Mouse (Mus musculus): Measurements from ENCODE around the gene Akr1b8. TPM values are rescaled to one million over a fixed set of nuclear protein-coding genes. Genes with fewer than 3 reads are reported as not detected.
"Not testable (repeated sequence)": the region's sequence is repeated elsewhere in the genome, so short reads cannot be mapped to it uniquely, and the experiment has no call there.

The Akr1b8 gene
- total and polyA plus RNA-seq, 2 experiments from 2014 or later, result 0.38 to 2.2 TPM

DNA sequence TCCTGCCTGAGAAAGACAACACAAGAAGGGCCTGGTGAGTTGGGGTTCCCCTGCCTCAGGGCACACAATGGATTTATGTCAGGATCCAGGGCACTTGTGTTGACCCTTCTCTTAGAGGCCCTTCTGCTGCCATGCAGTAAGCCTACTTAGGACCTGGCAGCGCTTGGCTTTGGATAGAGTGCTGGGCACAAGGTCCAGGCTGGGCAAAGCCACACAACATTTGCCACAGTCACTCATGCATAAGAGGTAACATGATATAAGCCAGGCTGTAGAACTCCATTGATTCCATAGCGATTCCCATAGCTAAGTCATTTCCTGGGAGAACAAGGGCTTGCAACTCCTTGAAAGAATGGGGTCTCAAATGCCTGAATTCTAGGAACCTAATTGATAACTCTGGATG is 40.0 kb upstream of the Akr1b8 start:
- no peak overlapping the region for H3K4me2 ChIP-seq (ENCODE audit: low read depth, low read length, poor library complexity, severe bottlenecking)
- no peak for TF ChIP-seq CTCF (IDR thresholded peaks at IDR 0.05)
- H3K9me3 ChIP-seq (ENCODE audit: low read length), result no peaks in the 10 kb centered on the region
- no peaks in the 10 kb centered on the region for H3K27me3 ChIP-seq (ENCODE audit: insufficient read depth, low read length)
- H3K9ac ChIP-seq (replicated peaks; ENCODE audit: low read length, poor library complexity, severe bottlenecking), result no peak overlapping the region
- 0 out of 2 replicates have a peak, but pooled peaks cover 4% of the 10 kb centered on the region for H3K4me1 ChIP-seq (ENCODE audit: insufficient read depth, low read length)
- DNase-seq (ENCODE audit: low spot score) (no peak), ATAC-seq (ENCODE audit: low FRiP score) (no peak)
- peaks cover 23% of the 10 kb centered on the region for H3K36me3 ChIP-seq (ENCODE audit: insufficient read depth, low read length)
- H3K4me3 ChIP-seq (ENCODE audit: low read depth, low read length), result no peak overlapping the region
- 97% methylated on average over 2 of the region's 2 CpGs for WGBS
- no peak overlapping the region for H3K27ac ChIP-seq (ENCODE audit: low read depth, low read length)

DNA sequence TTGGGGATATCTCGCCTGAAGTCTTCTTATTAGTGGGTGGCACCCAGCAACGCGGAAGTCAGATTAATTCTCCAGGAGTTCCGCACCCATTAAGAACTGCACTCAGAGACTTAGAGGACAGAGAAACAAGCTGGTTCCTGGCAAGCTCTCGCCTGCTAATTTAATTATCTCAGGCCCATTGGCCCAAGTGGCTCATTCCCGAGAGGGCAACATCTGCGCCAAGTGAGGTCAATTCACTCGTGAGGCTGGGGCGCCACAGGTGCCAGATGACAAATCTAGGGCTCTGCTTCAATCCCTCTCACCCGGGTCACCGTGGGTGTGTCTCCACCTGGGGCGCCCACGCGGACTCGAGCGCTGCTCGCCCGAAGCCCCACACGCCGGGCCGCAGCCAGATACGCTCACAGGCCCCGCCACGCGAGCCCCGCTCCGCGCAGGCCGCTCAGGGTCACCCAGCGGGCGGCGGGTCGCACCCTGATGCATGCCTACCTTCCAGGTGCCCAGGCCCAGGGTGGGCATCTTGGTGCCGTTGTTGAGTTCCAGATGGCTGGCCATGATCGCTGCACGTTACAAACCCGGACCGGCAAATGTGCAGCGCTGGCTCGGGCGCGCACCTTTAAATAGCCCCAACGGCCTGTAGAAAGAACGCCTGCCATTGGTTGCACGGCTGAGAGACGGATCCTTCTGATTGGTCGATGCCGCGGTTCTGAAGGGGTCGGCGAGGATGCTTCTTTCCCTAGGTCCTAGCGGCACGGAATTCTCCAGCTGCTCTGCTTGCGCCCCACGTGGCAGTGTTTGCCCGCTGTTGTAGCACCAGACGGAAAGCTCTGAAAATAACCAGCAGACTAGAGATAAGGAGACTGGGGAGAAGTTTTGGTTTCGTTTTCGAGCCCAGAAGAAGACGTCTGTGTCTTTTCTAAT is 36.8 kb upstream of the Akr1b8 start, which contains the start of gene Akr1b3:
Gene Akr1b3 (minus strand): TSS at position 625 of the 918 bp plus-strand sequence.
- peak; percentile 98 for DNase-seq (ENCODE audit: low spot score)
- ATAC-seq (ENCODE audit: low FRiP score), result peak; percentile 99
- Histone ChIP-seq H3K4me1 (ENCODE audit: insufficient read depth, low read length) (0 out of 2 replicates have a peak, but pooled peaks cover 4% of the 10 kb centered on the region), H3K27ac (ENCODE audit: low read depth, low read length) (0 out of 2 replicates have a peak within 1 kb of the TSS, but pooled peaks have one; percentile 18), H3K4me2 (ENCODE audit: low read depth, low read length, poor library complexity, severe bottlenecking) (peak within 1 kb of the TSS; percentile 85), H3K9ac (replicated peaks; ENCODE audit: low read length, poor library complexity, severe bottlenecking) (peak within 1 kb of the TSS; percentile 72), H3K36me3 (ENCODE audit: insufficient read depth, low read length) (no peaks in the 10 kb centered on the region), H3K9me3 (ENCODE audit: low read length) (no peaks in the 10 kb centered on the region), H3K4me3 (ENCODE audit: low read depth, low read length) (peak within 1 kb of the TSS; percentile 82), H3K27me3 (ENCODE audit: insufficient read depth, low read length) (no peaks in the 10 kb centered on the region)
- peak; percentile 70 for TF ChIP-seq CTCF (IDR thresholded peaks at IDR 0.05)
- under 1% methylated on average over 60 of the region's 60 CpGs for WGBS

DNA sequence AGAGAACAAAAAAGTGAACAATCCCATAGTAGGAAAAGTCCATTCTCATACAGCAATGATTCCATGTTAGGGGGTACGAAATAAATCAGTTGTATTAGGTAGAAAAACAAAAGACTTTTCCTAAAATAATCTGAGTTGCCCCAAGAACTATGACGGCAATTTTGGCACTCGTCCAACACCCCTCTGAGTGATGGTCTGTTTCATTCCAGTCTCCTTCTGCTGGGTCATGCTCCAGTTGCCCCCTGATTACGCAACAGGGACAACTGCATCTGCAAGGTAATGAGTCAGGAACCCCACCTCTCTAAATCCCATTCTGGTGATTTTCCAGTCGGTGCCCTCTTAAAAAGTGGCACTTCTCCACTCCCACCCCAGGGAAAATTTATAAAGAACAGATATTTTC is 35.7 kb upstream of the Akr1b8 start:
- H3K36me3 ChIP-seq (ENCODE audit: insufficient read depth, low read length), result no peaks in the 10 kb centered on the region
- ATAC-seq (ENCODE audit: low FRiP score), result no peak

DNA sequence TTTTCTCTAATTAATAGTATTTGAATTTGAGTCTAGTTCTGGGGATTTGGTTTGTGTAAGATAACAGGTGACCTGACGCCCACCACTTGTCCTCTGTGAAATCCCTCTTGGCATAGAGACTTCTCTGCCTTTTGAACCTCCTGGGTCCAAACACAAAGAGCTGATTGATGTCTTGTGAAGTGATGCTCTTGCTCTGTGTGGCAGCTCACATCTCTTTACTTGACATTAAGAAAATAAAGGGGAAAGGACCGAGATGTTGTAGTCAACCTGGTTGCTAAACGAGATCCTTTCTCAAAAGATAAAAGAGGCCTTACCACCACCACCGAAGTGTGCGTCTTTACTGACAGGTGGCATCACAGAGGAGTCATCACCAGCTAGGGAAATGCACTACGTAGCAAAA is 35.3 kb upstream of the Akr1b8 start:
- H3K4me1 ChIP-seq (ENCODE audit: insufficient read depth, low read length), result 0 out of 2 replicates have a peak, but pooled peaks cover 4% of the 10 kb centered on the region
- DNase-seq (ENCODE audit: low spot score), result no peak
- no peak for TF ChIP-seq CTCF (IDR thresholded peaks at IDR 0.05)
- WGBS, result 67% methylated on average over 6 of the region's 6 CpGs
- no peak overlapping the region for H3K4me2 ChIP-seq (ENCODE audit: low read depth, low read length, poor library complexity, severe bottlenecking)
- no peak overlapping the region for H3K9ac ChIP-seq (replicated peaks; ENCODE audit: low read length, poor library complexity, severe bottlenecking)
- no peak for ATAC-seq (ENCODE audit: low FRiP score)
- H3K9me3 ChIP-seq (ENCODE audit: low read length), result no peaks in the 10 kb centered on the region
- H3K27ac ChIP-seq (ENCODE audit: low read depth, low read length), result no peak overlapping the region
- H3K36me3 ChIP-seq (ENCODE audit: insufficient read depth, low read length), result no peaks in the 10 kb centered on the region
- no peak overlapping the region for H3K4me3 ChIP-seq (ENCODE audit: low read depth, low read length)
- H3K27me3 ChIP-seq (ENCODE audit: insufficient read depth, low read length), result no peaks in the 10 kb centered on the region

More for the DNA sequence above, 35.7 kb upstream of the Akr1b8 start:
- 59% methylated on average over 5 of the region's 5 CpGs for WGBS
- Histone ChIP-seq H3K4me1 (ENCODE audit: insufficient read depth, low read length) (0 out of 2 replicates have a peak, but pooled peaks cover 4% of the 10 kb centered on the region), H3K9ac (replicated peaks; ENCODE audit: low read length, poor library complexity, severe bottlenecking) (no peak overlapping the region), H3K4me3 (ENCODE audit: low read depth, low read length) (no peak overlapping the region), H3K27ac (ENCODE audit: low read depth, low read length) (no peak overlapping the region), H3K9me3 (ENCODE audit: low read length) (no peaks in the 10 kb centered on the region), H3K4me2 (ENCODE audit: low read depth, low read length, poor library complexity, severe bottlenecking) (no peak overlapping the region), H3K27me3 (ENCODE audit: insufficient read depth, low read length) (no peaks in the 10 kb centered on the region)
- TF ChIP-seq CTCF (IDR thresholded peaks at IDR 0.05), result no peak
- peak; percentile 14 for DNase-seq (ENCODE audit: low spot score)

DNA sequence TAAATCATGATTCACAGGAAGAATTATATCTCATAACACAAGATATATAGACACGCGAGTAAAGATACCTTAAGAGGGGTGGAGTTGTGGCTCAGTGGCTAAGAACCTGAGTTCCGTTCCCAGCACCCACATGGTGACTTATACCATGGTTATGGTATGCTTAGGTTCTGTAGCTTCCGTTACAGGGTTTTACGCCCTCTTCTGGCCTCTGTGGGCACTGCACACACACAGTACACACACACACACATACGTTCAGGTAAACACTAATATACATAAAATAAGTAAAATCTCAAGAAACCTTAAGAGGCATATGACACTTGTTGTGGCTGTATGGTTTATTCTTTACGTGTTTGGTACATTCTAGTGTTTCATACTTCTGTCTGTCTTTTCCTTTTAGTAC is 31.8 kb upstream of the Akr1b8 start:
- H3K9ac ChIP-seq (replicated peaks; ENCODE audit: low read length, poor library complexity, severe bottlenecking), result no peak overlapping the region
- no peak for ATAC-seq (ENCODE audit: low FRiP score)
- H3K4me3 ChIP-seq (ENCODE audit: low read depth, low read length), result no peak overlapping the region
- H3K4me2 ChIP-seq (ENCODE audit: low read depth, low read length, poor library complexity, severe bottlenecking), result no peak overlapping the region
- no peaks in the 10 kb centered on the region for H3K4me1 ChIP-seq (ENCODE audit: insufficient read depth, low read length)
- no peaks in the 10 kb centered on the region for H3K27me3 ChIP-seq (ENCODE audit: insufficient read depth, low read length)
- no peak overlapping the region for H3K27ac ChIP-seq (ENCODE audit: low read depth, low read length)
- H3K9me3 ChIP-seq (ENCODE audit: low read length), result no peaks in the 10 kb centered on the region
- DNase-seq (ENCODE audit: low spot score), result no peak
- 97% methylated on average over 7 of the region's 7 CpGs for WGBS
- no peaks in the 10 kb centered on the region for H3K36me3 ChIP-seq (ENCODE audit: insufficient read depth, low read length)
- TF ChIP-seq CTCF (IDR thresholded peaks at IDR 0.05), result no peak

DNA sequence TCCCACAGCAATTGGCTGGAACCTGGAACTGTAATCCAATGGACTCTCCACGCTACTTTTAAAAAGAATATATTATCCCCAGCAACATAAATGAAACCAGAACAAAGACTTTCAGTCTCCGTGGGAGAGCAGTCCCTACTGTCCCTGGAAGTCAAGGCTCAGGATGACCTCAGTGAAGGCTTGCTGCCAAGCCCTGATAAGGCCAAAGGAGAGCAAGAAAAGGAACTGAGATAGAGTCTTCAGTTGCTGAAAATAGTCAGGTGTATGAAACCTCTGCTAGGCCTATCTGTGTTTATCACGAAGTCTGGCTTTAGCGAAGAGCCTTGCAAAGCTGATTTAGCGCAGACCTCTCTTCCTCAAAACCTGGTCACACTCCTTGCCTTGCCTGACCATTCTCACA is 22.5 kb upstream of the Akr1b8 start:
- TF ChIP-seq CTCF (IDR thresholded peaks at IDR 0.05), result no peak
- Histone ChIP-seq H3K9me3 (ENCODE audit: low read length) (no peaks in the 10 kb centered on the region), H3K4me2 (ENCODE audit: low read depth, low read length, poor library complexity, severe bottlenecking) (no peak overlapping the region), H3K27ac (ENCODE audit: low read depth, low read length) (no peak overlapping the region), H3K27me3 (ENCODE audit: insufficient read depth, low read length) (no peaks in the 10 kb centered on the region), H3K4me3 (ENCODE audit: low read depth, low read length) (no peak overlapping the region), H3K4me1 (ENCODE audit: insufficient read depth, low read length) (no peaks in the 10 kb centered on the region), H3K9ac (replicated peaks; ENCODE audit: low read length, poor library complexity, severe bottlenecking) (no peak overlapping the region), H3K36me3 (ENCODE audit: insufficient read depth, low read length) (no peaks in the 10 kb centered on the region)
- DNase-seq (ENCODE audit: low spot score) (no peak), ATAC-seq (ENCODE audit: low FRiP score) (no peak)
- 82% methylated on average over 5 of the region's 5 CpGs for WGBS

DNA sequence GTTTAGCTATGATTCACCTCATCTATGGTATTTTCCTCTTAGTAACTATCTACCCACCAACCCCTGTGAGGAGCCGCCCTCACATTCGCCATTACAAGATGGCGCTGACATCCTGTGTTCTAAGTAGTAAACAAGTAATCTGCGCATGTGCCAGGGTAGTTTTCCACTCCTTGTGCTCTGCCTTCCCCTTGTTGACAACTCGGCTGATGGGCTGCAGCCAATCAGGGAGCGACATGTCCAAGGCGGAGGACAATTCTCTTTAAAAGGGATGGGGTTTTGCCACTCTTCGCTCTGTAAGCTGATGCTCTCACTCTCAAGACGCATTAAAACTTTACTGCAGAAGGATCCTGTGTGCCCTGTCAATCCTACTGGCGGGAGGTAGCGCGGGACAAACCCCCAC is 22.1 kb upstream of the Akr1b8 start:
- WGBS, result 87% methylated on average over 12 of the region's 12 CpGs
- not testable (repeated sequence) for H3K27me3 ChIP-seq (ENCODE audit: insufficient read depth, low read length); H3K4me1 ChIP-seq (ENCODE audit: insufficient read depth, low read length); H3K27ac ChIP-seq (ENCODE audit: low read depth, low read length); H3K4me2 ChIP-seq (ENCODE audit: low read depth, low read length, poor library complexity, severe bottlenecking); H3K36me3 ChIP-seq (ENCODE audit: insufficient read depth, low read length); ATAC-seq (ENCODE audit: low FRiP score); H3K4me3 ChIP-seq (ENCODE audit: low read depth, low read length); H3K9ac ChIP-seq (replicated peaks; ENCODE audit: low read length, poor library complexity, severe bottlenecking); DNase-seq (ENCODE audit: low spot score); H3K9me3 ChIP-seq (ENCODE audit: low read length)
